Mouse (Mus musculus): ENCODE measurements around the gene Gm42420. TPM values are rescaled to one million over a fixed set of nuclear protein-coding genes. Genes with fewer than 3 reads are reported as not detected.

Gm42420 gene
- 1.4 and 1.8 TPM in 2 replicates for polyA plus RNA-seq (2012; rRNA removed)

- H3K4me1 ChIP-seq (ENCODE audit: control insufficient read depth, insufficient read depth, low read length) = no peaks in the 10 kb centered on the region
- DNase-seq = no peak
- no peaks in the 10 kb centered on the region for H3K27me3 ChIP-seq (replicated peaks; ENCODE audit: control insufficient read depth, insufficient read depth, low read length)
- H3K27ac ChIP-seq (ENCODE audit: insufficient read depth, low read depth, low read length) = no peak within 1 kb of the TSS
- no peak within 1 kb of the TSS for H3K4me3 ChIP-seq (ENCODE audit: insufficient read depth, low read depth, low read length)
- 96% methylated on average over 6 of the region's 6 CpGs for WGBS
- TF ChIP-seq CTCF (conservative IDR thresholded peaks at IDR 0.05; ENCODE audit: insufficient read depth, insufficient read length, low read depth, low read length) (no peak), POLR2A (IDR thresholded peaks at IDR 0.05; ENCODE audit: low read depth, low read length) (no peak)
- peaks cover 3% of the 10 kb centered on the region; the same call in 1 of the 2 replicates for H3K36me3 ChIP-seq (ENCODE audit: control insufficient read depth, insufficient read depth, low read length)
Measured at GRCm38 (mm10) chr6:39585517-39585916, at the start of gene Gm42420. Gene Gm42420, plus strand, starts transcription at chr6:39585753.

GRCm38 (mm10) chr6:39536621-39537020 lies 48.9 kb upstream of the Gm42420 start:
- WGBS = 53% methylated on average over 1 of the region's 1 CpGs
- no peak overlapping the region for H3K27ac ChIP-seq (ENCODE audit: insufficient read depth, low read depth, low read length)

GRCm38 (mm10) chr6:39537276-39537675 lies 48.3 kb upstream of the Gm42420 start:
- WGBS = 89% methylated on average over 5 of the region's 5 CpGs
- Histone ChIP-seq H3K4me1 (ENCODE audit: control insufficient read depth, insufficient read depth, low read length) (no peaks in the 10 kb centered on the region), H3K4me3 (ENCODE audit: insufficient read depth, low read depth, low read length) (no peak overlapping the region), H3K27me3 (replicated peaks; ENCODE audit: control insufficient read depth, insufficient read depth, low read length) (no peaks in the 10 kb centered on the region), H3K36me3 (ENCODE audit: control insufficient read depth, insufficient read depth, low read length) (no peaks in the 10 kb centered on the region), H3K27ac (ENCODE audit: insufficient read depth, low read depth, low read length) (no peak overlapping the region)
- DNase-seq = no peak
- TF ChIP-seq POLR2A (IDR thresholded peaks at IDR 0.05; ENCODE audit: low read depth, low read length) = no peak
- no peak for TF ChIP-seq CTCF (conservative IDR thresholded peaks at IDR 0.05; ENCODE audit: insufficient read depth, insufficient read length, low read depth, low read length)

More at GRCm38 (mm10) chr6:39536621-39537020, 48.9 kb upstream of the Gm42420 start:
- TF ChIP-seq CTCF (conservative IDR thresholded peaks at IDR 0.05; ENCODE audit: insufficient read depth, insufficient read length, low read depth, low read length) (no peak), POLR2A (IDR thresholded peaks at IDR 0.05; ENCODE audit: low read depth, low read length) (no peak)
- Histone ChIP-seq H3K36me3 (ENCODE audit: control insufficient read depth, insufficient read depth, low read length) (no peaks in the 10 kb centered on the region), H3K4me1 (ENCODE audit: control insufficient read depth, insufficient read depth, low read length) (no peaks in the 10 kb centered on the region), H3K27me3 (replicated peaks; ENCODE audit: control insufficient read depth, insufficient read depth, low read length) (no peaks in the 10 kb centered on the region), H3K4me3 (ENCODE audit: insufficient read depth, low read depth, low read length) (no peak overlapping the region)
- peak; percentile 52 for DNase-seq

DNA sequence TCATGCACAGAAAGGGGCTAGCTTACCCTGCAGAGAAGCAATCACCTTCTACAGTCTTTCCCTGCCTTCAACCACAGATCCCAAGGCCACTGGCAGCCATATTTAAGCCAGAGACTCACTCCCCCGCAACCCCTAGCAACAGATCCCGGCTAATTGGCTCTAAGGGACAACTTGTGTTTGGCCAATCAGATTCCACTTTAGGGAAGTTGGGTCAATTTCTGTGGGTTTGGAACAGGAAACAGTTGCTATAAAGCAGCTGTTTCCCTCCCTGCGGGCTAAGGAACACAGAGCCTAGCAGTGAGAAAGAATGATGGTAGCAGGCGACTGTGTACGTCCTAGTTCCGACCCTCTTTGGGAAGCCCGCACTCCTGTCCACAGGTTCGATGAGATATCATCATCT lies 47.3 kb upstream of the Gm42420 start:
- Histone ChIP-seq H3K36me3 (ENCODE audit: control insufficient read depth, insufficient read depth, low read length) (no peaks in the 10 kb centered on the region), H3K4me3 (ENCODE audit: insufficient read depth, low read depth, low read length) (no peak overlapping the region), H3K27me3 (replicated peaks; ENCODE audit: control insufficient read depth, insufficient read depth, low read length) (no peaks in the 10 kb centered on the region), H3K4me1 (ENCODE audit: control insufficient read depth, insufficient read depth, low read length) (peaks cover 5% of the 10 kb centered on the region; the same call in 1 of the 2 replicates), H3K27ac (ENCODE audit: insufficient read depth, low read depth, low read length) (0 out of 2 replicates have a peak overlapping the region, but pooled peaks have one; percentile 4)
- TF ChIP-seq CTCF (conservative IDR thresholded peaks at IDR 0.05; ENCODE audit: insufficient read depth, insufficient read length, low read depth, low read length) (no peak), POLR2A (IDR thresholded peaks at IDR 0.05; ENCODE audit: low read depth, low read length) (no peak)
- DNase-seq = peak; percentile 25
- 74% methylated on average over 8 of the region's 8 CpGs for WGBS

- Histone ChIP-seq H3K27me3 (replicated peaks; ENCODE audit: control insufficient read depth, insufficient read depth, low read length) (no peaks in the 10 kb centered on the region), H3K27ac (ENCODE audit: insufficient read depth, low read depth, low read length) (peak overlapping the region; percentile 42), H3K4me3 (ENCODE audit: insufficient read depth, low read depth, low read length) (no peak overlapping the region; the same call in 1 of the 2 replicates), H3K4me1 (ENCODE audit: control insufficient read depth, insufficient read depth, low read length) (peaks cover 8% of the 10 kb centered on the region; the same call in 1 of the 2 replicates), H3K36me3 (ENCODE audit: control insufficient read depth, insufficient read depth, low read length) (no peaks in the 10 kb centered on the region)
- WGBS = 43% methylated on average over 7 of the region's 7 CpGs
- DNase-seq = peak; percentile 78
- TF ChIP-seq CTCF (conservative IDR thresholded peaks at IDR 0.05; ENCODE audit: insufficient read depth, insufficient read length, low read depth, low read length) (no peak), POLR2A (IDR thresholded peaks at IDR 0.05; ENCODE audit: low read depth, low read length) (no peak)
Measured at GRCm38 (mm10) chr6:39539679-39540155, 45.8 kb upstream of the Gm42420 start.

DNA sequence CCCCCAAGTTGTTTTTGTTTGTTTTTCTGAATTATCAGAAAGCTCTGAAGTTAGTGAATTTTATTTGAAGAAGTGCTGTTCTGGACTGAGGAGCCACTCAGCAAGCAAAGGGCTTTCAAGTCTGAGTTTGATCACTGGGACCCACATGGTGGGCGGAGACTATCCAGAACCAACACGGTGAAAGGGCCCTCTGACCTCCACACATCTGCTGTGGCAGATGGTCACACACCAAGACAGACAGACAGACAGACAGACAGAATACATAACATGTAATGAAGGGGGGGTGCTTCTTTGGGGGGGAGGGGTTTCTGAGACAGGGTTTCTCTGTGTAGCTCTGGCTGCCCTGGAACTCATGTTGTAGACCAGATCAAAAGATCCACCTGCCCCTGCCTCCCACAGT lies 45.0 kb upstream of the Gm42420 start:
- Histone ChIP-seq H3K27ac (ENCODE audit: insufficient read depth, low read depth, low read length) (no peak overlapping the region), H3K27me3 (replicated peaks; ENCODE audit: control insufficient read depth, insufficient read depth, low read length) (no peaks in the 10 kb centered on the region), H3K4me1 (ENCODE audit: control insufficient read depth, insufficient read depth, low read length) (peaks cover 8% of the 10 kb centered on the region; the same call in 1 of the 2 replicates), H3K4me3 (ENCODE audit: insufficient read depth, low read depth, low read length) (no peak overlapping the region), H3K36me3 (ENCODE audit: control insufficient read depth, insufficient read depth, low read length) (no peaks in the 10 kb centered on the region)
- DNase-seq = no peak
- TF ChIP-seq CTCF (conservative IDR thresholded peaks at IDR 0.05; ENCODE audit: insufficient read depth, insufficient read length, low read depth, low read length) (no peak), POLR2A (IDR thresholded peaks at IDR 0.05; ENCODE audit: low read depth, low read length) (no peak)
- 61% methylated on average over 2 of the region's 2 CpGs for WGBS

- Histone ChIP-seq H3K36me3 (ENCODE audit: control insufficient read depth, insufficient read depth, low read length) (no peaks in the 10 kb centered on the region), H3K4me3 (ENCODE audit: insufficient read depth, low read depth, low read length) (no peak overlapping the region), H3K4me1 (ENCODE audit: control insufficient read depth, insufficient read depth, low read length) (peaks cover 8% of the 10 kb centered on the region; the same call in 1 of the 2 replicates), H3K27ac (ENCODE audit: insufficient read depth, low read depth, low read length) (0 out of 2 replicates have a peak overlapping the region, but pooled peaks have one; percentile 26), H3K27me3 (replicated peaks; ENCODE audit: control insufficient read depth, insufficient read depth, low read length) (no peaks in the 10 kb centered on the region)
- TF ChIP-seq CTCF (conservative IDR thresholded peaks at IDR 0.05; ENCODE audit: insufficient read depth, insufficient read length, low read depth, low read length) (no peak), POLR2A (IDR thresholded peaks at IDR 0.05; ENCODE audit: low read depth, low read length) (no peak)
- peak; percentile 83 for DNase-seq
- WGBS = 21% methylated on average over 15 of the region's 15 CpGs
Measured at GRCm38 (mm10) chr6:39542631-39543597, 42.6 kb upstream of the Gm42420 start.

Data from kidney, adult 2 months (tissue).